Mouse (Mus musculus) olfactory bulb, adult 2 months (tissue): ENCODE measurements around the gene Dmrta2.

Experiments
- CTCF ChIP-seq: fragments of 200-500 bp; IDR thresholded peaks from 2 replicates; pipeline ENCODE4 v1.5.1; 2012; ENCODE audit warnings: low read depth, mild to moderate bottlenecking, low read length, moderate library complexity; ENCODE audit not compliant: insufficient read depth
- POLR2A ChIP-seq: fragments of 200-500 bp; IDR thresholded peaks from 2 replicates; pipeline ENCODE4 v1.6.1; 2012; ENCODE audit warnings: mild to moderate bottlenecking, low read depth, low read length, moderate library complexity; ENCODE audit not compliant: insufficient read depth

- TF ChIP-seq CTCF (no peak), POLR2A (no peak)
These were observed 50.8 kb downstream of the Dmrta2 start for GRCm38 (mm10) chr4:110028461-110029188.
